Mouse (Mus musculus) liver, postnatal 0 days (tissue): ENCODE data around the gene Glcci1.

Experiments
- CTCF ChIP-seq: sonication (generic); IDR thresholded peaks from 2 replicates; pipeline ENCODE4 v1.5.1; 2016; ENCODE audit warnings: antibody characterized with exemption, low read depth
- EP300 ChIP-seq: IDR thresholded peaks from 2 replicates; pipeline ENCODE4 v1.6.1; 2016; ENCODE audit warnings: antibody characterized with exemption, low read depth, mild to moderate bottlenecking

- no peak for TF ChIP-seq CTCF
- no peak for TF ChIP-seq EP300
These were observed 136.3 kb downstream of the Glcci1 start for GRCm38 (mm10) chr6:8645708-8646107.
